Mouse (Mus musculus): ENCODE measurements around the gene Traf7. TPM values are rescaled to one million over a fixed set of nuclear protein-coding genes. Genes with fewer than 3 reads are reported as not detected.

The Traf7 gene
- total and polyA plus RNA-seq, 3 experiments, result 121 to 261 TPM; not detected in 1

GRCm38 (mm10) chr17:24559146-24559545, 31.4 kb upstream of the Traf7 start:
- no peak for TF ChIP-seq KAT2A (conservative IDR thresholded peaks at IDR 0.05; ENCODE audit: low read depth, low read length)
- no peak for TF ChIP-seq POLR2A (IDR thresholded peaks at IDR 0.05; ENCODE audit: control insufficient read depth in 1 of 2, insufficient read depth in 1 of 2, low read depth in 1 of 2, low read length in 2 of 2, poor library complexity in 1 of 2)
- no peak for TF ChIP-seq SMC3 (IDR thresholded peaks at IDR 0.05; ENCODE audit: low read depth, low read length)
- TF ChIP-seq ZKSCAN1 (IDR thresholded peaks at IDR 0.05; ENCODE audit: low read depth, low read length), result no peak
- no peak for TF ChIP-seq TBP (IDR thresholded peaks at IDR 0.05; ENCODE audit: low read depth, low read length)
- no peak for TF ChIP-seq CHD2 (IDR thresholded peaks at IDR 0.05; ENCODE audit: low read length)
- no peak for TF ChIP-seq MAX (IDR thresholded peaks at IDR 0.05; ENCODE audit: low read length)
- no peak for TF ChIP-seq JUND (IDR thresholded peaks at IDR 0.05; ENCODE audit: low read depth, low read length)
- no peak for TF ChIP-seq ETS1 (IDR thresholded peaks at IDR 0.05; ENCODE audit: low read depth, low read length)
- no peak for TF ChIP-seq RAD21 (IDR thresholded peaks at IDR 0.05; ENCODE audit: low read depth, low read length)
- no peak for TF ChIP-seq TAL1 (IDR thresholded peaks at IDR 0.05; ENCODE audit: low read length)
- TF ChIP-seq USF2 (IDR thresholded peaks at IDR 0.05; ENCODE audit: borderline replicate concordance in 1 of 2, insufficient read depth in 1 of 2, low read depth in 1 of 2, low read length in 2 of 2), result no peak
- TF ChIP-seq CHD1 (IDR thresholded peaks at IDR 0.05; ENCODE audit: low read depth, low read length), result no peak
- no peak for TF ChIP-seq UBTF (IDR thresholded peaks at IDR 0.05; ENCODE audit: borderline replicate concordance, insufficient read depth, low read depth, low read length)
- TF ChIP-seq MYC (IDR thresholded peaks at IDR 0.05; ENCODE audit: low read depth, low read length), result no peak
- no peak for TF ChIP-seq CTCF (IDR thresholded peaks at IDR 0.05 in 2 of 3, conservative IDR thresholded peaks at IDR 0.05 in 1 of 3; ENCODE audit: control insufficient read depth in 1 of 3, insufficient read depth in 1 of 3, low read depth in 2 of 3, low read length in 3 of 3, poor library complexity in 1 of 3, severe bottlenecking in 1 of 3)
- TF ChIP-seq MEF2A (IDR thresholded peaks at IDR 0.05; ENCODE audit: extremely low read depth, insufficient replicate concordance, low read depth, low read length, poor library complexity, severe bottlenecking), result no peak
- no peak for TF ChIP-seq E2F4 (IDR thresholded peaks at IDR 0.05; ENCODE audit: borderline replicate concordance, low read depth, low read length)
- TF ChIP-seq USF1 (IDR thresholded peaks at IDR 0.05; ENCODE audit: low read depth, low read length), result no peak
- H3K9ac ChIP-seq (ENCODE audit: control insufficient read depth, low read depth, low read length, poor library complexity, severe bottlenecking), result no peak overlapping the region
- H3K4me3 ChIP-seq (ENCODE audit: control insufficient read depth in 1 of 2, insufficient read depth in 1 of 2, low read depth in 2 of 2, low read length in 2 of 2), result no peak overlapping the region
- no peaks in the 10 kb centered on the region for H3K9me3 ChIP-seq (replicated peaks; ENCODE audit: insufficient read depth, low read length)
- H3K79me2 ChIP-seq (ENCODE audit: control insufficient read depth, insufficient read depth, low read length, poor library complexity), result no peaks in the 10 kb centered on the region
- no peaks in the 10 kb centered on the region for H3K27me3 ChIP-seq (ENCODE audit: control insufficient read depth in 1 of 2, insufficient read depth in 2 of 2, low read length in 2 of 2)
- H3K4me1 ChIP-seq (ENCODE audit: control insufficient read depth in 1 of 2, insufficient read depth in 2 of 2, low read length in 2 of 2), result peaks cover 3 to 16% of the 10 kb centered on the region in 2 experiments; a peak in 3 of 4 replicates
- DNase-seq (ENCODE audit: low read depth, low spot score), result no peak
- H3K27ac ChIP-seq (ENCODE audit: control insufficient read depth, low read depth, low read length), result no peak overlapping the region
- H3K36me3 ChIP-seq (ENCODE audit: control insufficient read depth in 1 of 2, insufficient read depth in 2 of 2, low read length in 2 of 2), result peaks cover 0 to 13% of the 10 kb centered on the region in 2 experiments; a peak in 2 of 4 replicates

GRCm38 (mm10) chr17:24558600-24559099, 30.9 kb upstream of the Traf7 start:
- H3K9me3 ChIP-seq (replicated peaks; ENCODE audit: insufficient read depth, low read length), result no peaks in the 10 kb centered on the region
- no peak overlapping the region for H3K9ac ChIP-seq (ENCODE audit: control insufficient read depth, low read depth, low read length, poor library complexity, severe bottlenecking)
- no peaks in the 10 kb centered on the region for H3K79me2 ChIP-seq (ENCODE audit: control insufficient read depth, insufficient read depth, low read length, poor library complexity)
- DNase-seq (ENCODE audit: low read depth, low spot score), result no peak
- H3K27me3 ChIP-seq (ENCODE audit: control insufficient read depth in 1 of 2, insufficient read depth in 2 of 2, low read length in 2 of 2), result no peaks in the 10 kb centered on the region
- H3K36me3 ChIP-seq (ENCODE audit: control insufficient read depth in 1 of 2, insufficient read depth in 2 of 2, low read length in 2 of 2), result peaks cover 0 to 13% of the 10 kb centered on the region in 2 experiments; a peak in 2 of 4 replicates
- no peak overlapping the region for H3K4me3 ChIP-seq (ENCODE audit: control insufficient read depth in 1 of 2, insufficient read depth in 1 of 2, low read depth in 2 of 2, low read length in 2 of 2)
- H3K27ac ChIP-seq (ENCODE audit: control insufficient read depth, low read depth, low read length), result no peak overlapping the region
- peaks cover 3 to 16% of the 10 kb centered on the region in 2 experiments; a peak in 3 of 4 replicates for H3K4me1 ChIP-seq (ENCODE audit: control insufficient read depth in 1 of 2, insufficient read depth in 2 of 2, low read length in 2 of 2)
- TF ChIP-seq JUND (IDR thresholded peaks at IDR 0.05; ENCODE audit: low read depth, low read length) (no peak), RCOR1 (IDR thresholded peaks at IDR 0.05; ENCODE audit: low read depth, low read length) (no peak), MXI1 (IDR thresholded peaks at IDR 0.05; ENCODE audit: low read depth, low read length) (no peak), GABPA (IDR thresholded peaks at IDR 0.05; ENCODE audit: low read depth, low read length) (no peak), NRF1 (IDR thresholded peaks at IDR 0.05; ENCODE audit: insufficient read depth, low read depth, low read length, poor library complexity, severe bottlenecking) (no peak), ZNF384 (IDR thresholded peaks at IDR 0.05; ENCODE audit: low read depth, low read length) (no peak), MAFK (IDR thresholded peaks at IDR 0.05; ENCODE audit: borderline replicate concordance, low read depth, low read length) (no peak), NELFE (IDR thresholded peaks at IDR 0.05; ENCODE audit: low read depth, low read length) (no peak), POLR2A (IDR thresholded peaks at IDR 0.05; ENCODE audit: control insufficient read depth in 1 of 2, insufficient read depth in 1 of 2, low read depth in 1 of 2, low read length in 2 of 2, poor library complexity in 1 of 2) (no peak), MYC (IDR thresholded peaks at IDR 0.05; ENCODE audit: low read depth, low read length) (no peak)
